Mouse (Mus musculus): ENCODE results near the gene Irf2bp2. TPM values are rescaled to one million over a fixed set of nuclear protein-coding genes. Genes with fewer than 3 reads are reported as not detected.
A peak's percentile ranks its signal among the peaks of the same experiment; 100 is the strongest.

The Irf2bp2 gene
- polyA plus RNA-seq, 3 experiments from 2014 or later: 16.7 to 25.3 (median 24.5) TPM

- ATAC-seq: no peak
These were observed 27.2 kb downstream of the Irf2bp2 start for GRCm38 (mm10) chr8:126566446-126567062.

GRCm38 (mm10) chr8:126565954-126566445 lies 27.8 kb downstream of the Irf2bp2 start:
- no peak for ATAC-seq

- no peak for ATAC-seq
These were observed 28.5 kb downstream of the Irf2bp2 start for GRCm38 (mm10) chr8:126565231-126565781.

GRCm38 (mm10) chr8:126564551-126565154 lies 29.1 kb downstream of the Irf2bp2 start:
- ATAC-seq: no peak

DNA sequence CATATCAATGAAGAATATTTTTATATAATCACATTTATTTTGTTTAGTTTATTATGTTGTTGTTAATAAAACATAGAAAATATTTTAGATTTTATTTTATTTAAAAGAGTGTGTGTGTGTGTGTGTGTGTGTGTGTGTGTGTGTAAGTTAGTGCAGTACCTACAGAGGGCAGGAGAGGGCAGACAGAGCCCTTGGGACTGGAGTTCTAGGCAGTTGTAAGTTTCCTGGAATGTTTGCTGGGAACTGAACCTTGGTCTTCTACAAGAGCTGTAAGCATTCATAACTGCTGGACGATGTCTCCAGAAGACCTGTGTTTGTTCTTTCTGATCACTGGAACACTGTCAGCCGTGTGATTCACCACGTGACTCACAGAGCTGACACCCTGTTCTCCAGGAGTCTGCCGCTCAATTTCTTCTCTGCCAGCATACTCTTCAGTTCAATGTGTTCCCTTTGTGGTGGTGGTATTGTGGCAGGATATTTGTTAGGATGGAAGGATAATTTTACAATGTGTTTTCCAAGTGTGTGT lies 32.4 kb downstream of the Irf2bp2 start:
- no peak for ATAC-seq

GRCm38 (mm10) chr8:126558400-126558953 lies 35.3 kb downstream of the Irf2bp2 start:
- ATAC-seq: no peak

- ATAC-seq: no peak
These were observed 36.4 kb downstream of the Irf2bp2 start for GRCm38 (mm10) chr8:126557403-126557802.

DNA sequence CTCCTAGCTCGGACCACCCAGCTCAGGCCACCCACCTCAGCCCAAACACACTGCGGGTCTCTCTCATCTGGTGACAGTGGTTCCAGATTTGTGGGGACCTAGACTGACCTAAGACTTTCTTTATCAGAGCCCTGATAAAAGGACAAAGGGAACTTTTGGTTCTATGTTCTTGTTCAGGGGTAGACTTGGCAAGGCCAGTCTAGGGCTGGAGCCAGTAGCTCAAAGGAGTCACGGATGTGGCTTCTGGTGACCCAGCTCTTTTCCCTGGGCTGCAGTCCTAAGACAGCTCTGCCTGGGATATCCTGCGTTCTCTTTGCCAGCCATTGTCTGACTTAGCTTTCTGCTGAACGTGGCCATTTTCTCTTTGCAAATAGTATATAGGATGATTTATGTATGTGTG lies 37.1 kb downstream of the Irf2bp2 start:
- no peak for ATAC-seq

- no peak for ATAC-seq
These were observed 39.0 kb downstream of the Irf2bp2 start for GRCm38 (mm10) chr8:126554741-126555140.

DNA sequence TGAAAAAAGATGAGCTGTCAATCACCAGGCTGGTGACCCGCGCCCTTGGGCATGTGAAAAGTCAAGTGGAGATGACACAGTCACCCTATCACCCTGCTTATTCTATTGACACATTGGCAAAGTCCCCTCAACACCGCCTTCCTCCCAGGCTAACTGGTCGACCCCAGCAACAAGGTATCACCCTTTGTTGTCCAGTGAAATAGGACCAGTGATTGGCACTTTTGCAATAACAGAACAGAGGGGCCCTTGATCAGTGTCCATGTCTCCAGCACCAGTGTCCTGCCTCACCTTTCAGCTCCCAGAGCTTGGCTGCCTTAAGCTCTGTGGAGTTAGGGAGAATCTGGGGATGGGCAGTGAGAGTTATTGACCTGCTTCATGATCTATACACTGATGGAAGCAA lies 41.9 kb downstream of the Irf2bp2 start:
- no peak for ATAC-seq

DNA sequence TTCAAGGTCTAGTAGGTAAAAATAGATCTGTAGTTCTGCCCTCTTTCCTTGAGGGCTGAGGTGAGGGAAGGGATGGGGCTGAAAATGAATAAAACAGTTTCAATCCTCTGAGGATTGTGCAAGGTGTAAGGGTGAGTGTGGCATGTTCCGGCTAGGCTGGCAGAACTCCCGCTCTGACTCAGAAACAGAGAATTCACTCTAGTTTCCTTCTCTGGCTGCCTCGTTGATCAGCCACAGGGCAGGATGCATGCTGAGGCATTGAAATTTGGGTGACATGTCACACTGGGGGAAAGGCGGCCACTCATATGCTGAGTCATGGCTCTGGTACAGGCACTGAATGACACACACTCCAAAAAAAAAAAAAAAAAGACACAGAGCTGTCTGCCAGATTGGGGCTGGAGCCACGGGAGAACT lies 42.8 kb downstream of the Irf2bp2 start:
- ATAC-seq: no peak

DNA sequence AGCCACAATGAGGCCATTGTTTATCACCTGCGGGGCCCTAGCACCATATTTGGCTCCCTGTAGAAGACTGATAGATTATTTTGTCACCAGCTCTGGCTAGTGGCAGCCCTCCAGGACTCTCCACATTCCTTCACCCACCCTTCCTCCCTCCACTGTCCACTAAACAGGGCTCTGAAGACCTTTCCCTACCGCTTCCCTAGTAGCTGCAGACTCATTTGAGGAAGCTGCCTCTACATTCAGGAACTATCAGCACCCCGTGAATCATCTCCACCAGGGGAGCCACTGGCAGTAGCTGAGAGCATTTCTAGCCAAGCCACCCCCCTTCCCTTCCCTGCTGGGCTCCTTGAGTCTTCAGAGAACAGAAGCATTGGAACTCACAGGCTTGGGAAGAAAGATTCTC lies 45.9 kb downstream of the Irf2bp2 start:
- ATAC-seq: no peak

GRCm38 (mm10) chr8:126547361-126547760 lies 46.4 kb downstream of the Irf2bp2 start:
- ATAC-seq: no peak

DNA sequence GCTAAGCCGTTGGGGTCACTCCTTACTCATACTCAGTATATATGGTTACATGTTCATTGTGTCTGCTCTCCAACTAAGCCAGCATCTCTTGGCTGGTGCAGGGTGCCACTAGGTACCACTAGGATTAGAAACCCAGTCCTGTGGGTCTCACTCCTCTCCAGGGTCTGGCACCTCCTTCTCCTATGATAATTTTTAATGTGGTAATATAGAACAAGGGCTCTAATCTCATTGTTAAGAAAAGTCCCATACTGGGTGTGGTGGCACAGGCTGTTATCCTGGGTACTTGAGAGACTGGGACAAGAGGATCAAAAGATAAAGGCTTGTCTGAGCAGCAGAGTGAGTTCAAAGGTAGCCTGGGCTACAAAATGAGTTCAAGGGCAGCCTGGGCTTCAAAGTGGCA lies 47.3 kb downstream of the Irf2bp2 start:
- ATAC-seq: no peak

- ATAC-seq: no peak
These were observed 50.4 kb downstream of the Irf2bp2 start for GRCm38 (mm10) chr8:126543407-126543806.

- ATAC-seq: no peak
These were observed 51.0 kb downstream of the Irf2bp2 start for GRCm38 (mm10) chr8:126542757-126543156.

DNA sequence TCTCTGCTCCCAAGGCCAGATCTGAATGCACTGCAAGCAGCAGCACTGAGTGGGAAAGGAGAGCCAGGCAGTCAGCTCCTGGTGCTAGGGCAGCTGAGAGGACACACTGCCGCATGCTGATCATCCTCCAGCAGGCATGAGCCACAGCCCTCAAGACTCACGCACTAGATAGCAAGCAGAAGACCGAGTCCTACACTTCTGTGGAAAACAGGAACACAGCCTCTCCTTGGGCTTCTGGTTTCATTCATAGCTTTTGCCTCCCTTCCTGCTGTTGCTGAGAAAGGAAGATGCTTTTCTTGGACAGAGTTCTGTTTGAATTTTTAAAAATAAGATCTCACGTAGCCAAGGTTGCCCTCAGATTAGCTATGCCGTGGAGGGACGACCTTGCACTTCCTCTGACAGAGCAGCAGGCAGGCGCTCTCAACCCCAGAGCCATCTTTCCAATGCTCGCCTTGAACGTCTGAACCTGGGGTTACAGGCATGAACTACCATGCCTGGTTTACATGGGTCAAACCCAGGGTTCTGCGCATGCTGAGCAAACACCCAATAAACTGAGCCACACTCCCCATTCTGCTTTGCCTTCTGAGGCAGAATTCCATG lies 51.6 kb downstream of the Irf2bp2 start:
- ATAC-seq: no peak

DNA sequence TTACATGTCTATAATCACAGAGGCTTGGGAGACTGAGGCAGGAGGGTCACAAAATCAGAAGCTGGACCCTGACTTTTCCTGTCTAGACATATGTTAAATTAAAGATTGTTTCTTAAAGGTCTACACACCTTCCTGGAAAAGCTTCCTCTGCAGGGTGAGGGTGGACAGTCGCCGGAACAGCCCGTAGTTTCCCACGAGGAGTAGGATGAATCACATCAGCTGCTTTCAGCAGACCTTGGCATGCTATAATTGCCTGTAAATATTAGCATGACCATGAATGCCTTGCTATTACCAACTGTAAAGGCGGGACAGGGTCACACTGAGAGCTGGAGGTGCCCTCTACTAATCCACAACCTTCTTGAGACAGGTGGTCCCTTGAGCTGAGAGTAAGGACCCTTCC lies 53.5 kb downstream of the Irf2bp2 start:
- ATAC-seq: no peak

GRCm38 (mm10) chr8:126539355-126540093 lies 54.3 kb downstream of the Irf2bp2 start:
- ATAC-seq: peak; percentile 74

DNA sequence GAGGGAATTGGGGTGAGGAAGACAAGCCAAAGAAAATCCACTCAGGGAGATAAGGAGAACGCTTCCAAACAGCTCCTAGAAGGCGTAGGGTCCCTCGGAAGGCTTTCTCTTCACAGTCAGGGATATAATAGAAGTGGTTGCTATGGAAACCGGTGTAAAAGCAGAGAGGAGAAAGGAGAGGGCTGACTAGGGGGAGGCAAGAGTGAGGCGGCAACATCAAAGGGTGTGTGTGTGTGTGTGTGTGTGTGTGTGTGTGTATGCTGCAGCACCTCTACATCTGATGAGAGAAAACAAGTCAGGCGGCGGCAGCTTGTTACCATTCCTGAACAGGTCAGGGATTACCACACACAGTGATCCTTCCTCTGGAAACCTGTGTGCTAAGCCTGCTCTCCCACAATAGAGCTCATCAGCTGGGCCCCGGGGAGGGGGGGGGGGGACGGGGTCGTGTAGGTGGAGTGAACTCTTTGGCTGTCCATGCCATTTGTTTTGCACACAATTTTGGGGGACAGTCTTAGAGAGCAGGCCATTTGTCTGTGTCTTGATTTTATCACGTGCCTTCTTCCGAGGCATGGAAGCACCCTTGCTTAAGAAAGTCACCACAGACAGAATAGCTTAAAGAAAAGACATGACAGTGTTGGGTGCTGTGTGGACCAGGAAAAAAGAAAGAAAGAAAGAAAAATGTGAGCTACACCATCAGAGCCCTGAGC lies 55.0 kb downstream of the Irf2bp2 start:
- no peak for ATAC-seq
